Mouse (Mus musculus): ENCODE results near the gene Cops7a.

- TF ChIP-seq CTCF (IDR thresholded peaks at IDR 0.05; ENCODE audit: low read depth): no peak
- no peak for TF ChIP-seq EP300 (IDR thresholded peaks at IDR 0.05; ENCODE audit: low read depth)
Observed at GRCm38 (mm10) chr6:124930231-124930630, 35.1 kb downstream of the Cops7a start.
